Mouse (Mus musculus): Measurements from ENCODE around the gene Cygb.

DNA sequence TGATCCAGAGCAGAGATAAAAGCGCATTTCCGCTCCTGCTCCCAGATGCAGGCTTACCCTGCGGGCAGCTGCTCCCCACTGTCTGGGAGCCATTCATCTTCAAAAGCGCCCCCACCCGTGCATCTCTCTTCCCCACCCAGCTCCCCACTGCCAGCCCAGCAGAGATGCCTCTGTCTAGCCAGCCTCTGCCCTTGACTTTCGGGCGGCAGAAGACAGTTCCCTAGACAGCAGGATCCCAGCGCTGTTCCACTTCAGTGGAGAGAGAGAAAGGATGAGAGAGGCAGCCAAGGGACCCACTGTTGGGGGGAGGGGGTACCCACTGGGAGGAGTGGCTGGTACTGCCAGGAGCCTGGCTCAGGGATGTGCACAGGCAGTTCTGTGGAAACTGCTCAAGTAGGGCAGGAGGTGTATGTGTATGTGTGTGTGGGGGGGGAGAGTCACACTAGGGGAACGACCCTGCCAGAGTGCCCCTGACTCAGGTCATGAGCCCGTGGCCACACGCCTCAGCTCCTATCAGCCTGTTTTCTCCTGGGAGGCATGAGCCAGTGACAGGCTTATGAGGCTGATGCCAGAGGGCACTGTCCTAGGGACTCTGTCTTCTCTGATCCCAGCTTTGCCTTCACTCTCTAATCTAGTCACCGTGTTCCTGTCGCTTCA lies 7.3 kb upstream of the Cygb start:
- TF ChIP-seq EP300 (IDR thresholded peaks at IDR 0.05; ENCODE audit: low read depth) (no peak), CTCF (IDR thresholded peaks at IDR 0.05; ENCODE audit: low read depth) (no peak)

Data from liver, embryonic 14.5 days (tissue).